Mouse (Mus musculus) frontal cortex, postnatal 36 days (tissue): ENCODE measurements around the gene Crygb.

Experiments used
- DNase-seq, 2 experiments: peaks; one replicate each; pipeline ENCODE4 v3.0.0; 2022; ENCODE audit warnings: low spot score in 2 of 2

Gene Crygb

DNA sequence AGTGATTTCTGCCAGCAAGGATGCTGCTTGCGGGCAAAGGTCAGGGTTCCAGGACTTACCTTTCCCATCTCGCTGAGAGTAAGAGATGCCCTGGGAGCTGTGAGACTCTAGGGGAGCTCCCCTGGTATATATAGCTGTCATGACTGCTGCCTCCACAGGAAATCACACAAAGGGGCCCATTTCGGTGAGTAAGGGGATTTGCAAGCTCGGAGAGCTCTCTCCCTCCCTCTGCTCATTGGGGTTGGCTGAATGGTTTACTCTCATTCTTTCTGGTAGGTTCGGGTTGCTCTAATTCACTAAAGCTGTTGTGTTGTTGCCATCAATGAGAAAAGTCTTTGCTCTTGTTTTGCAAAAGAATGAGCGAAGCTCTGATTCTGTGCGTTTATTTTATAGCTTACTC is at the start of gene Crygb:
Gene Crygb, minus strand, starts transcription at position 101 of the 400 bp plus-strand sequence.
- no peak for DNase-seq

DNA sequence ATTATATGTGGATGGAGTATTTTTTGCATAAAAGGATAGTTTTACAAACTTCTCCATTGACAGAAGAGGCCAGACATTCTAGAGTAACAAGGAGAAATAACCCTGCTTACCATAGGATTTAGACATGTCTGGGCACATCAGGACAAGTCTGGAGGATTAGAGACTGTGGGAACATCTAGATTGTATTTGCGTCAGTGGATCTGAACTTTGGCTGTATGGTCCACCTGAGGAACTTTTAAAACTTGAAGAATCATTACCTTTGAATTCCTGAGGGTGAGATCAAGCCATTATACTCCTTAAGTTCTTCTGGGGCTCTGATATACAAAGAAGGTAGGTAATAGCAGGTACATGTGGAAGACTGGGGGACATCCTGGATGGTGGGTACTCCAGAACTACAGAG is 49.6 kb upstream of the Crygb start:
- DNase-seq: no peak

DNA sequence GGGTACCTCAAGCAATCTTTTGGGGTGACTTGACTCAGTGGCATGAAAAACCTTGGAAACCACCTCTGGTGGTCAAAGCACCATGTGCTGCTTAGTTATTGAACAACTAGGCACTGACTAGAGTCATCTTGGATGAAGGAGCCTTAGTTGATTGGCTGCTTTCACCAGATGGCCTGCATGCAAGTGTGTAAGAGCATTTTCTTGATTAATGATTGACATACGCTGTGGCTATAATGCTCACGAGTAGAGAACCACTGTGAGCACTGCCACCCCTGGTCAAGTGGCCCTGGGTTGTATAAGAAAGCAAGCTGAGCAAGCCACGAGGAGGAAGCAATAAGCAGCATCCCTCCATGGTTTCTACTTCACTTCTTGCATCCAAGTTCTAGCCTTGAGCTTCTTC is 48.1 kb upstream of the Crygb start:
- DNase-seq: no peak

GRCm38 (mm10) chr1:65129634-65130180 is 47.6 kb upstream of the Crygb start:
- no peak for DNase-seq

- DNase-seq: peak; percentile 31 to 42
Observed at GRCm38 (mm10) chr1:65122574-65123372, 40.7 kb upstream of the Crygb start, which contains the start of gene D630023F18Rik. Gene D630023F18Rik (minus strand): TSS chr1:65123214.

DNA sequence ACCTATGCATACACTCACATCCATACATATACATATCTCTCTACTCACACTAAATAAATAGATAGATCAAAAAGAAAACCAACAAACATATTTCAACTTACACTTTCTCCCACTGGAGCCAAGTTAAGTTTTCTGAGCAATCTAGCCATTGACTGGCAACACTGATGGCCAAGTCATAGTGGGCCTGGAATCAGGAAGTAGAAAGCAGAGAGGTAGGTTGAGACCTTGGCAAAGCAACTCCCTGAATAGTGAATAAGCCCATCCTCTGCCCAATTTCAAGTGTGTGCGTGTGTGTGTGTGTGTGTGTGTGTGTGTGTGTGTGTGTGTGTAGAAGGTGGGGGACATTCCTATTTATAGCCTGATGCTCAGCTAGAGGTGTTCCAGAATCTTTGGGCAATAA is 37.4 kb upstream of the Crygb start, which contains the start of gene Gm28845:
Gene Gm28845, minus strand, starts transcription at position 121 of the 400 bp plus-strand sequence.
- DNase-seq: no peak

DNA sequence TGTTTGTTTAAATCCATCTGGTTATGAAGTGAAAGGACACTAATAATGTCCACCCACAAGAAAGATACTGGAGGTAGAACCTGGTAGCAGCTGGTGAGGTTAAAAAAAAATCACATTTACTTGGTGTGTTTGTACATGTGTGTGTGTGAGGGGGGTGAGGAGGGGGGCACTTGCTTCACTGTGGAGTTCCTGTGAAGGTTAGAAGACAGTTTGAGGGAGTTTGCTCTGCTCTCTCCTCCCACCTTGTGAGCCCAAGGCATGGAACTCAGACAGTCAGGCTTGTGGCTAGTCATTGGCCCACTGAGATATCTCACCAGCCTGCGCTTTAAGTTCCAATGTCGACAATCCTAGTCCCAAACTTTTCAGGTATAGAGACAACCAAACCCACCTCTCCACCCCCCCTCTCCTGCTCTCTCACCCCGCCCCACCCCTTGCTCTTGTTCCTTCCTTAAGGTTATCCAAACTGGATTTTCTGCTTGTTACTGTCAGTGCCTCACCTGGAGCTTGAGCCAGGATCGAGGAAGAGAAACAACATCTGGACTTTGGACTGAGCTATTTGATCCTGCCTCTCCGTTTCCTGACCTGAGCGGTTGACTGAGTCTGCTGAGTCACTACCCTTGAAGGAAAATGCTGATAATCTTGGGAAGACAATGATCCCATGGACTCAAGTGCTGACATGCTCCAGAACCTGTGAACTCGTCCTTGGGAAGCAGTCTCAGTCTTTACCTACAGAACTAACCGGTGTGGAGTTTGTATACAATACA is 36.2 kb upstream of the Crygb start:
- no peak for DNase-seq

DNA sequence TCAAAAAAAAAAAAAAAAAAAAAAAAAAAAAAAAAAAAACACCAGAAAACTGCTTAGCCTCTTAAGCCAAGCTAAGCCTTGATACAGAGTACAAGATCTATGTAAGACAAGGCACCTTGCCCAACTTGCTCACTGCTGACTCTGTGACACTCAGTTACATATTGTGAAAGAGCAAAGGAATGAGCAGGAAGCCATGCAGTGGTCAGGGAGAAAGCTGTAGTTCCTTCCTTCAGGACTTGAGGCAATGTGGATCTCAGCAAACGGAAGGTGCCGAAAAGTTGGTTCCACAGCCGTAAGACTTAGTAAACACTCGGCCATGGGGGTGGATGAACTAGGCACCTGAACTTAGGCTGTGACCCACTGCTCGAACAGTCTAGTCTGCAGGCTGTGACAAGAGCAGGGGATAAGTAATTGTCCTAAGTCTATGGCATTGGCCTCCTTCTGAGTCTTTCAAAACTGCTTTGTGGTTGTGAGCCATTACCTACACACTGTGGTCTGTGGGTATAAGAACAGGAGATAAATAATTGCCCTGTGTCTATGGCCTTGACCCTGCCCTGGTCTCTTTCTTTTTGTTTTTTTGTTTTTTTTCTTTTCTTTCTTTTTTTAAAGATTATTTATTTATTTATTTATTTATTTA is 31.6 kb upstream of the Crygb start:
- DNase-seq: no peak

GRCm38 (mm10) chr1:65112807-65113196 is 30.7 kb upstream of the Crygb start:
- no peak for DNase-seq

DNA sequence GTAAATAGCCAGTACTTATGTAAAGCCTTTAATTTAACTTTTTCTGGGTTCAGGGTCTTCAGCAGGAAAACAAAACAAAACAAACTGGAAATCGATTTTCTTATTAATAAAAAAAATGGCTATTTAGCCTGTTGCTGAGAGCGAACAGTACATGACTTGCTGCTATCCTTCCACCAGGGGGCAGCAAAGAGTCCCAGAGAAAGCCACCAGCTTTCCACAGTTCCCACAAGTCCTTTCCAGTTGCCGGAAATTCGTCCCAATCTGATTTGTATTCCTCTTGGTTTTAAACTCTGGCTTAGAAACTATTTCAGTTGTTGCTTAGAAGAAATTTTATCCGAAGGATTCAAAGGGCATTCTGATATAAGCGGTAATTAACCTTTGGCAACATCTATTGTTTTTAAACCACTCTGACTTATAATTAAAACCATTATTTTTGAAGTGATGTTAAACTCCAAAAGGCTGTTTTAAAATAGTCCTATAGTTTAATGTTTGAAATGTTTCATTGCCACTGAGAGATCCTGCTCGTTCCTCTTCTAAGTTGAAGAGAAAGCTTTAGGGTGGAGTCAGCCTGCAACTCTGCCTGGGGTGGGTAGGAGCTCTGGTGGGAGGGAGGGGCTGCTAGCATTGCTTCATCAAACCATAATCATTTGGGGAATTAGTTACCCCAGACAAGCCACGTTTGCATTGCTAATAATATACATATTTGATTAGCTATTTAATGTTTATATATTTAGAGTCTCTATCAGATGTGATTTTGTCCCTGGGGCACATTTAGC is 30.1 kb upstream of the Crygb start:
- DNase-seq: peak; percentile 64 to 70

GRCm38 (mm10) chr1:65109756-65110435 is 27.8 kb upstream of the Crygb start:
- no peak for DNase-seq

DNA sequence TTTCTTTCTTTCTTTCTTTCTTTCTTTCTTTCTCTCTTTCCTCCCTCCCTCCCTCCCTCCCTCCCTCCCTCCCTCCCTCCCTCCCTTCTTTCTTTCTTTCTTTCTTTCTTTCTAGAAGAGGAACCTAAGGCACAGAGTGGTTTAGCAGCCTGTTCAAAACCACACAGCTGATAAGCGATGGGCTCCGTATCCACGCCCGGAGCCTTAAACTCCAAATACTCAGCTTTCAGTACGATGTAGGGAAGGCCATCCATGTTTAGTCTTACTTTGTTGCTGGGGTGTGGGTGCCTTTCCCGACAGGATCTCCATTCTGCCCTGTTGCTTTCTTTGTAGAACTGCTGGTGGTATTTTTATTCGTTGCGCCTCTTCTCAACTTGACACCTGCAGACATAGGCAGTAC is 27.1 kb upstream of the Crygb start:
- DNase-seq: no peak

- DNase-seq: no peak
Observed at GRCm38 (mm10) chr1:65107654-65108279, 25.7 kb upstream of the Crygb start.

DNA sequence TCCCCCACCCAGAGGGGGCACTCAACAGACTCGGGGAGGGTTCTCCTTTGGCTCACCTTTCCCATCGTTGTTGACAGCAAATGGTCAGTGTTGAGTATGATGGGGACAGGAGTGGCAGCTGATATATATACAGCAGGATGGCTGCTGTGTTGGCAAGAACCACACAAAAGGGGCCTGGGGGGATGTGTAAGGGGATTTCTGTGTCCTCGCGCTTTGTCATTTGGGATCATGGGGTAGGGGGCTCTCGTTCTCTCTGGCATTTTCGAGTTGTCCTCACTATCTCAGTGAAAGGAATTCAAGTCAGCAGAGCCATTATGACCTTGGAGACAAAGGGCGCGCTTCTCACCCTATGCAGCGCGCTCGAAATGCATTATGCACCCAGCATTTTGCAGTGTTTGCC is 21.2 kb upstream of the Crygb start, which contains the start of gene Cryga:
Gene Cryga, minus strand, starts transcription at position 101 of the 400 bp plus-strand sequence.
- DNase-seq: no peak

- no peak for DNase-seq
Observed at GRCm38 (mm10) chr1:65096953-65097352, 14.9 kb upstream of the Crygb start.

- DNase-seq: no peak
Observed at GRCm38 (mm10) chr1:65091566-65091965, 9.5 kb upstream of the Crygb start.

DNA sequence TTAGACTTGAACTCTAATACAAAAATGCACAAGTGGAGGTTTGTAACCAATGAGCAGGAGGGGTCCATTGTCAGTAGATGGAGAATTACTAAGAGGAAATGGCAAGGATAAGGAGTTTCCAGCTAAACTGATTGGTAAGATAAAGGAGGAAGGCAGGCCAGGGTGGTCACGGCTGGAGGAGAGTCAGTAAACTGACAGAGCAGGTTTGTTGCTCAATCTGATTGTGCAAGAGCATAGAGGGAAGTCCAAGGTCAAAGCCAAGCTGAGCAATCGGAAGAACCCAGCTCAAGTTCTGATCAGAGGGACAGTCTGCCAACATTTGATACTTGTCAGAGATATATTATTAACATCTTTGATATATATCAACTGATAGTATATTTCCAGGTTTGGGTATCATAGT is 8.3 kb upstream of the Crygb start:
- DNase-seq: no peak

GRCm38 (mm10) chr1:65088567-65089356 is 6.7 kb upstream of the Crygb start:
- no peak for DNase-seq

DNA sequence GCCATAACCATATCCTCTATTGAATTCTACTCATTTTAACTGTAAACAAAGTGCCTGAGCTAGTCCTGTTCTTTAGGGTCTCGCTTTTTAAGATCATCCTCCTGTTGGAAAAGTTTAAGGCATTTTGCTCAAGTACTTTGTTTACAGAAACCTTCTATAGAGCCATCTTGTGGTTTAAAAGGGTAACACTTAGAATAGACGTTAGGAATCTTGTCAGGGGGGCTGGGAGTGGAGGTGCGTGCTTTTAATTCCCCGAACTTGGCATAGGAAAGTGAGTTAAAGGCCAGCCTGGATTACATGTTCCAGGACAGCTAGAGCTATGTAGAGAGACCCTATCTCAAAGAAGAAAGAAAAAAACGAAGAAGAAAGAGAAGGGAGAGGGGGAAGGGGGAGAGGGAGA is 6.5 kb downstream of the Crygb start:
- DNase-seq: no peak
